Mouse (Mus musculus) kidney, adult 2 months (tissue): ENCODE data around the gene Frmd4b. TPM values are rescaled to one million over a fixed set of nuclear protein-coding genes. Genes with fewer than 3 reads are reported as not detected.

Experiments used
- DNase-seq: peaks from one replicate; pipeline ENCODE4 v3.0.0; 2021
- H3K27ac ChIP-seq: fragments of 200-500 bp; 2 replicates; pipeline ENCODE4 v1.5.1; 2012; ENCODE audit warnings: low read depth, low read length, control low read depth, inconsistent platforms; ENCODE audit not compliant: insufficient read depth
- H3K27me3 ChIP-seq: fragments of 200-500 bp; replicated peaks from 2 replicates; pipeline ENCODE4 v1.6.1; 2012; ENCODE audit warnings: mild to moderate bottlenecking, moderate library complexity, low read length, inconsistent platforms; ENCODE audit not compliant: control insufficient read depth, insufficient read depth
- H3K36me3 ChIP-seq: fragments of 200-500 bp; 2 replicates; pipeline ENCODE4 v1.6.1; 2012; ENCODE audit warnings: mild to moderate bottlenecking, moderate library complexity, low read length, inconsistent platforms; ENCODE audit not compliant: control insufficient read depth, insufficient read depth
- H3K4me1 ChIP-seq: fragments of 200-500 bp; 2 replicates; pipeline ENCODE4 v1.6.1; 2011; ENCODE audit warnings: low read length; ENCODE audit not compliant: control insufficient read depth, insufficient read depth
- H3K4me3 ChIP-seq: fragments of 200-500 bp; 2 replicates; pipeline ENCODE4 v1.5.1; 2011; ENCODE audit warnings: mild to moderate bottlenecking, low read depth, low read length, control low read depth; ENCODE audit not compliant: insufficient read depth
- CTCF ChIP-seq: fragments of 200-500 bp; conservative IDR thresholded peaks from 2 replicates; pipeline ENCODE4 v1.5.1; 2011; ENCODE audit warnings: low read depth, mild to moderate bottlenecking, control low read depth, low read length, moderate library complexity, mixed read lengths; ENCODE audit not compliant: insufficient read depth, insufficient read length
- POLR2A ChIP-seq: fragments of 200-500 bp; IDR thresholded peaks from one replicate; pipeline ENCODE4 v1.6.1; 2011; ENCODE audit warnings: low read depth, low read length, control low read depth
- WGBS: fragments of 180-500 bp; shearing (Covaris S2); methylation state at CpG from one replicate; pipeline ENCODE4 v1.1.7; 2018; 5-methylcytosine and 5-hydroxymethylcytosine counted together
- polyA plus RNA-seq: library from polyadenylated mRNA; depleted of rRNA; stranded (reverse); fragments of >200 nt; gene quantifications from 2 replicates; pipeline ENCODE4 v1.2.3, GENCODE M21; 2012

Gene Frmd4b
- polyA plus RNA-seq, 1 experiment, result 18.2 TPM

GRCm38 (mm10) chr6:97289316-97289820, 328.0 kb downstream of the Frmd4b start:
- peaks cover 11% of the 10 kb centered on the region for H3K36me3 ChIP-seq
- H3K27ac ChIP-seq, result no peak overlapping the region
- TF ChIP-seq CTCF (no peak), POLR2A (no peak)

DNA sequence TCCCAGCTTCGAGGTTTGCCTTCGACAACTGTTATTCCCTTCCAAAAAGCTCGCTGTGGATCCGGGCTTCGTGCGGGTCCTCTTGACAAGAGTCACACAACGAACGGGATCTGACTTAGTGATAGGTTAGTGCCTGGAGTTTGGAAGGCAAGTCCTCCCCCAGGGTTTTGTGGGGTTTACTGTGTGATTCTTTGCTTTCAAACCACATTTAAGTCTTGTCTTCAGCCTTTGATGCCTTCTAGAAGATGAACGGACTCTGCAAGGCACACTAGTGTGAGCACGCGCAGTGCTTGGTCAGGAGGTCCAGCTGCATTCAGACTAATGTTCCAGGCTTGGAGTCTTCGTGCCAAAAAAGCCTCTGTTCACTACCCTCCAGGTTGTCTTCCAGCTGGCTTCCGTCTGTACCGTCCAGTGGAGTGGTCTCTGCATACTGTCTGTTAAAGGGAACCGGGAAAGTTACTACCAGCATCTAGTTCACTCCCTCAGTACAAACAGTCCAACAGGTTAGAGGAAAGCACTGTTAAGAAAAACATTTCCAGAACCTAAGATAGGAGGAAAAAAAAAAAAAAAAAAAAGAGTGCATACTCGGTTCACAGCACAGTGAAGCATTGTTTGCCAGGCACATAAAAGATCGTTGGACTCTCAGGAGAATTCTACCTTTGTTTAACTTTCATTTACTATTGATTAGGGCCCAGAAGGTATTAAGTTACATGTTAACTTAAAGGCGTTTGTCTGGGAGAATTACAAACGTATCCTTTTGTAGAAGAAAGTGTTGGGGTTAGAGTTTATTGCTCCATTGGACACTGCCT, 329.1 kb downstream of the Frmd4b start:
- no peak for DNase-seq
- no peak for TF ChIP-seq CTCF
- no peak for TF ChIP-seq POLR2A

More at GRCm38 (mm10) chr6:97289316-97289820, 328.0 kb downstream of the Frmd4b start:
- H3K4me1 ChIP-seq, result peaks cover 5% of the 10 kb centered on the region
- 60% methylated on average over 10 of the region's 10 CpGs for WGBS
- no peak for DNase-seq
- no peaks in the 10 kb centered on the region for H3K27me3 ChIP-seq
- no peak overlapping the region for H3K4me3 ChIP-seq

DNA sequence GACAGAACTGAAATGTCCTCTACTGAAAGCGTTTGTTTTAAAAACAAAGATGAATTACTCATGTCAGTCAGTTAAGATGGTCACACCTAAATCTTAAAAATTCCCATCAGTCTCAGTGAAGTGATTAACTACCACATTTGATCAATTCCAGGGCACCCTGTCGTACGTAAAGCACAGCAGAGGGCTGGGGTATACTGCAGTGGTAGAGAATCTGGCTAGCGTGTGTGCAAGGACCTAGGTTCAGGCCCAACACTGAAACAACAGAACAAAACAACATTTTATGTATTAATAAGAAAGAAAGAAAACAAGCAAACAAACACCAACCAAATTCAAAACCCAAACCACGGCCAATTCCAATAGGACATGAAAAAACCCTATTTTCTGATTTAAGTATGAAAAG, 331.0 kb downstream of the Frmd4b start:
- Histone ChIP-seq H3K4me3 (no peak overlapping the region), H3K36me3 (peaks cover 7% of the 10 kb centered on the region), H3K4me1 (no peaks in the 10 kb centered on the region; the same call in 1 of the 2 replicates), H3K27me3 (no peaks in the 10 kb centered on the region), H3K27ac (no peak overlapping the region)
- TF ChIP-seq CTCF (no peak), POLR2A (no peak)
- WGBS, result 95% methylated on average over 5 of the region's 5 CpGs
- no peak for DNase-seq

More for the DNA sequence above, 329.1 kb downstream of the Frmd4b start:
- Histone ChIP-seq H3K4me1 (peaks cover 2% of the 10 kb centered on the region), H3K4me3 (no peak overlapping the region), H3K36me3 (peaks cover 11% of the 10 kb centered on the region), H3K27me3 (no peaks in the 10 kb centered on the region), H3K27ac (no peak overlapping the region)
- 71% methylated on average over 19 of the region's 19 CpGs for WGBS

DNA sequence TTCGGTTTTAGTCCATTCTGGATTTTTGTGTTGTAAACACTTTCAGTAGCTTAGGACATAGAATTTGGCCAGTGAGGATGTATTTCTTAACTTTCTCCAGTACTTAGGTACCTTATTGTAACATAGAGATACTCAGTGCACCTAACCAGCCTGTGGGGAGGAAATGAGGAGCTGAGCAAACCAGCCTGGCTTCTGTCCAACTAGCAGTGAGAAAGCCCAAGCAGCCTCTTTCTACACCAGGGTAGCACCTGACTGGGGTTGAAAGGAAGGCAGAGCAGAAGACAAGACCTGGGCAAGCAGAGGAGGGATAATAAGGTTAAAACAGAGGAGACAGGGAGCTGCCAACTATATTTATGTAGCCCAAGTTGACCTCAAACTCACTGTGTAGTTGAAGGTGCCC, 333.7 kb downstream of the Frmd4b start:
- no peak for DNase-seq
- TF ChIP-seq POLR2A (no peak), CTCF (no peak)
- Histone ChIP-seq H3K27me3 (no peaks in the 10 kb centered on the region), H3K36me3 (peaks cover 3% of the 10 kb centered on the region), H3K4me3 (no peak overlapping the region), H3K27ac (0 out of 2 replicates have a peak overlapping the region, but pooled peaks have one; percentile 19), H3K4me1 (no peaks in the 10 kb centered on the region; the same call in 1 of the 2 replicates)
- 98% methylated on average over 1 of the region's 1 CpGs for WGBS

GRCm38 (mm10) chr6:97278878-97279277, 338.5 kb downstream of the Frmd4b start:
- WGBS, result 31% methylated on average over 6 of the region's 6 CpGs
- H3K4me3 ChIP-seq, result no peak overlapping the region
- DNase-seq, result peak; percentile 73
- no peaks in the 10 kb centered on the region; the same call in 1 of the 2 replicates for H3K4me1 ChIP-seq
- H3K36me3 ChIP-seq, result no peaks in the 10 kb centered on the region
- peak overlapping the region; percentile 8 for H3K27ac ChIP-seq
- no peaks in the 10 kb centered on the region for H3K27me3 ChIP-seq
- no peak for TF ChIP-seq POLR2A
- no peak for TF ChIP-seq CTCF

GRCm38 (mm10) chr6:97278014-97278787, 339.1 kb downstream of the Frmd4b start:
- no peak for TF ChIP-seq POLR2A
- TF ChIP-seq CTCF, result peak; percentile 87
- H3K36me3 ChIP-seq, result no peaks in the 10 kb centered on the region
- no peaks in the 10 kb centered on the region for H3K27me3 ChIP-seq
- H3K4me1 ChIP-seq, result no peaks in the 10 kb centered on the region; the same call in 1 of the 2 replicates
- H3K27ac ChIP-seq, result peak overlapping the region; percentile 75
- peak overlapping the region; percentile 39 for H3K4me3 ChIP-seq
- DNase-seq, result peak; percentile 91
- 3% methylated on average over 19 of the region's 19 CpGs for WGBS
